Mouse (Mus musculus) Patski (cell line): ENCODE data around the gene Mlph. TPM values are rescaled to one million over a fixed set of nuclear protein-coding genes. Genes with fewer than 3 reads are reported as not detected.

Experiments
- ATAC-seq: fragments of 100-300 bp; one replicate; pipeline ENCODE4 v1.8.0; 2021
- CTCF ChIA-PET: fragments of 350-600 bp; sonication (Branson Sonifier 250); formaldehyde crosslinking; loops from one replicate; lab custom pipeline; 2022; ENCODE audit warnings: inconsistent platforms; lab: Charles Lee
- POLR2A ChIA-PET: fragments of 350-600 bp; sonication (Branson Sonifier 250); formaldehyde crosslinking; loops from one replicate; lab custom pipeline; 2022; ENCODE audit warnings: antibody characterized with exemption, inconsistent platforms; lab: Charles Lee
- DNase-seq: peaks from one replicate; pipeline ENCODE4 v3.0.0-alpha.2; 2011; ENCODE audit warnings: low read depth, low spot score
- H3K27me3 ChIP-seq: fragments of 371-371 bp; one replicate; pipeline ENCODE4 v1.5.1; 2021
- CTCF ChIP-seq: fragments of 100-300 bp; IDR thresholded peaks from one replicate; pipeline ENCODE4 v1.5.1; 2021
- in situ Hi-C: fragments of 300-500 bp; cut with MboI; formaldehyde crosslinking; loops from 3 replicates; pipeline ENCODE4 v1.11.1; 2018; ENCODE audit warnings: low pct_unique_long_range_greater_than_20kb, mixed read lengths
- polyA plus RNA-seq: library from polyadenylated mRNA; unstranded; gene quantifications from one replicate; pipeline ENCODE4 v1.2.3, GENCODE M21; 2021

Gene Mlph
- polyA plus RNA-seq, 1 experiment from 2014 or later = 0.03 TPM

- DNase-seq = no peak
- ChIA-PET POLR2A (interaction anchor here (0.7 kb wide), 1 partner anchor 486 kb away, joined by 3 read pairs; no protein-coding TSS in a partner anchor), CTCF (interaction anchor here (0.6 to 1.1 kb wide), 3 partner anchors 12 to 52 kb away, joined by 3 read pairs; no protein-coding TSS in a partner anchor)
- no peak for ATAC-seq
- in situ Hi-C loops = loop anchor here (5.0 kb wide), 1 partner anchor 52 kb away; no protein-coding TSS in a partner anchor
- no peak for TF ChIP-seq CTCF
- no peaks in the 10 kb centered on the region for H3K27me3 ChIP-seq
Observed at GRCm38 (mm10) chr1:90904729-90905404, 10.0 kb upstream of the Mlph start.

GRCm38 (mm10) chr1:90906357-90906756, 8.5 kb upstream of the Mlph start:
- POLR2A ChIA-PET = no interaction called here
- no peak for ATAC-seq
- H3K27me3 ChIP-seq = no peaks in the 10 kb centered on the region
- CTCF ChIA-PET = interaction anchor here (1.0 to 2.7 kb wide), 3 partner anchors 50 to 53 kb away, joined by 3 to 11 read pairs (median 3); no protein-coding TSS in a partner anchor
- in situ Hi-C loops = loop anchor here (5.0 kb wide), 1 partner anchor 51 kb away; no protein-coding TSS in a partner anchor
- DNase-seq = no peak
- no peak for TF ChIP-seq CTCF

- no peaks in the 10 kb centered on the region for H3K27me3 ChIP-seq
- ATAC-seq (no peak), DNase-seq (no peak)
- no peak for TF ChIP-seq CTCF
- in situ Hi-C loops = loop anchor here (5.0 kb wide), 1 partner anchor 48 kb away; no protein-coding TSS in a partner anchor
- ChIA-PET CTCF (interaction anchor here (1.0 to 2.7 kb wide), 2 partner anchors 8 to 48 kb away, joined by 3 to 11 read pairs; no protein-coding TSS in a partner anchor), POLR2A (interaction anchor here (1.4 kb wide), 1 partner anchor 42 kb away, joined by 3 read pairs; no protein-coding TSS in a partner anchor)
Observed at GRCm38 (mm10) chr1:90909161-90909560, 5.7 kb upstream of the Mlph start.

GRCm38 (mm10) chr1:90909631-90910152, 5.2 kb upstream of the Mlph start:
- ATAC-seq (peak; percentile 34), DNase-seq (no peak)
- no peak for TF ChIP-seq CTCF
- POLR2A ChIA-PET = interaction anchor here (1.4 kb wide), 1 partner anchor 42 kb away, joined by 3 read pairs; no protein-coding TSS in a partner anchor
- in situ Hi-C loops = loop anchor here (5.0 kb wide), 1 partner anchor 48 kb away; no protein-coding TSS in a partner anchor
- H3K27me3 ChIP-seq = no peaks in the 10 kb centered on the region
- CTCF ChIA-PET = interaction anchor here (1.0 kb wide), 1 partner anchor 9 kb away, joined by 3 read pairs; no protein-coding TSS in a partner anchor

- TF ChIP-seq CTCF = no peak
- ChIA-PET CTCF (no interaction called here), POLR2A (no interaction called here)
- DNase-seq = no peak
- in situ Hi-C loops = no loop called here
- ATAC-seq = no peak
- no peaks in the 10 kb centered on the region for H3K27me3 ChIP-seq
Observed at GRCm38 (mm10) chr1:90913231-90913630, 1.7 kb upstream of the Mlph start.

GRCm38 (mm10) chr1:90917509-90917908, 2.6 kb downstream of the Mlph start:
- in situ Hi-C loops = no loop called here
- no peaks in the 10 kb centered on the region for H3K27me3 ChIP-seq
- DNase-seq (no peak), ATAC-seq (no peak)
- CTCF ChIA-PET = interaction anchor here (0.9 kb wide), 1 partner anchor 10 kb away, joined by 3 read pairs; no protein-coding TSS in a partner anchor
- POLR2A ChIA-PET = no interaction called here
- TF ChIP-seq CTCF = no peak

- no peak for ATAC-seq
- POLR2A ChIA-PET = no interaction called here
Observed at GRCm38 (mm10) chr1:90921687-90922086, 6.8 kb downstream of the Mlph start.

GRCm38 (mm10) chr1:90926030-90926429, 11.1 kb downstream of the Mlph start:
- no peak for TF ChIP-seq CTCF
- in situ Hi-C loops = no loop called here
- POLR2A ChIA-PET = no interaction called here
- DNase-seq (no peak), ATAC-seq (no peak)
- CTCF ChIA-PET = no interaction called here
- H3K27me3 ChIP-seq = no peaks in the 10 kb centered on the region

More at GRCm38 (mm10) chr1:90921687-90922086, 6.8 kb downstream of the Mlph start:
- CTCF ChIA-PET = no interaction called here
- H3K27me3 ChIP-seq = no peaks in the 10 kb centered on the region
- TF ChIP-seq CTCF = no peak
- no peak for DNase-seq
- in situ Hi-C loops = no loop called here

GRCm38 (mm10) chr1:90927308-90927707, 12.4 kb downstream of the Mlph start:
- no peak for ATAC-seq
- in situ Hi-C loops = no loop called here
- ChIA-PET POLR2A (no interaction called here), CTCF (interaction anchor here (1.2 kb wide), 1 partner anchor 20 kb away, joined by 4 read pairs; no protein-coding TSS in a partner anchor)
- H3K27me3 ChIP-seq = no peaks in the 10 kb centered on the region
- DNase-seq = no peak
- TF ChIP-seq CTCF = no peak

GRCm38 (mm10) chr1:90927929-90928574, 13.2 kb downstream of the Mlph start:
- ATAC-seq = no peak
- TF ChIP-seq CTCF = no peak

More at GRCm38 (mm10) chr1:90927929-90928574, 13.2 kb downstream of the Mlph start:
- no peaks in the 10 kb centered on the region for H3K27me3 ChIP-seq
- in situ Hi-C loops = no loop called here
- CTCF ChIA-PET = interaction anchor here (0.7 to 1.4 kb wide), 5 partner anchors 11 to 29 kb away, joined by 3 to 8 read pairs (median 4); no protein-coding TSS in a partner anchor
- POLR2A ChIA-PET = no interaction called here
- no peak for DNase-seq
